Mouse (Mus musculus) testis, adult 2 months (tissue): ENCODE results near the gene Epha1. TPM values are rescaled to one million over a fixed set of nuclear protein-coding genes. Genes with fewer than 3 reads are reported as not detected.
A peak's percentile ranks its signal among the peaks of the same experiment; 100 is the strongest.

ENCODE experiments used
- H3K27ac ChIP-seq: fragments of 200-500 bp; 2 replicates; pipeline ENCODE4 v1.5.1; 2012; ENCODE audit warnings: low read depth, low read length; ENCODE audit not compliant: control insufficient read depth, insufficient read depth
- H3K27me3 ChIP-seq: fragments of 200-500 bp; 2 replicates; pipeline ENCODE4 v1.6.1; 2012; ENCODE audit warnings: mild to moderate bottlenecking, low read length, moderate library complexity; ENCODE audit not compliant: control insufficient read depth, insufficient read depth
- H3K36me3 ChIP-seq: fragments of 200-500 bp; 2 replicates; pipeline ENCODE4 v1.6.1; 2012; ENCODE audit warnings: mild to moderate bottlenecking, low read length; ENCODE audit not compliant: control insufficient read depth, insufficient read depth
- H3K4me1 ChIP-seq: fragments of 200-500 bp; 2 replicates; pipeline ENCODE4 v1.6.1; 2012; ENCODE audit warnings: low read length; ENCODE audit not compliant: control insufficient read depth, insufficient read depth
- H3K4me3 ChIP-seq: fragments of 200-500 bp; 2 replicates; pipeline ENCODE4 v1.5.1; 2012; ENCODE audit warnings: low read depth, mild to moderate bottlenecking, low read length, moderate library complexity, mixed read lengths; ENCODE audit not compliant: control insufficient read depth
- CTCF ChIP-seq: fragments of 200-500 bp; IDR thresholded peaks from 2 replicates; pipeline ENCODE4 v1.5.1; 2012; ENCODE audit warnings: low read depth, mild to moderate bottlenecking, inconsistent platforms, low read length, moderate library complexity; ENCODE audit not compliant: control insufficient read depth, insufficient read depth, insufficient replicate concordance
- POLR2A ChIP-seq: fragments of 200-500 bp; IDR thresholded peaks from 2 replicates; pipeline ENCODE4 v1.6.1; 2012; ENCODE audit warnings: low read depth, mild to moderate bottlenecking, inconsistent platforms, low read length, moderate library complexity; ENCODE audit not compliant: control insufficient read depth
- polyA plus RNA-seq: library from polyadenylated mRNA; depleted of rRNA; stranded (reverse); fragments of >200 nt; gene quantifications from 2 replicates; pipeline ENCODE4 v1.2.3, GENCODE M21; 2012

The Epha1 gene
- polyA plus RNA-seq, 1 experiment: 0.30 TPM

GRCm38 (mm10) chr6:42380416-42381144, 7.5 kb upstream of the Epha1 start:
- no peak overlapping the region for H3K4me3 ChIP-seq
- H3K36me3 ChIP-seq: no peaks in the 10 kb centered on the region
- no peak overlapping the region for H3K27ac ChIP-seq
- no peaks in the 10 kb centered on the region for H3K27me3 ChIP-seq
- peaks cover 2% of the 10 kb centered on the region; the same call in 1 of the 2 replicates for H3K4me1 ChIP-seq
- TF ChIP-seq POLR2A: no peak
- no peak for TF ChIP-seq CTCF

- no peaks in the 10 kb centered on the region for H3K36me3 ChIP-seq
Observed at GRCm38 (mm10) chr6:42379551-42379950, 6.5 kb upstream of the Epha1 start.

GRCm38 (mm10) chr6:42377280-42377679, 4.2 kb upstream of the Epha1 start:
- peak overlapping the region; percentile 38; the same call in 1 of the 2 replicates for H3K4me3 ChIP-seq
- peaks cover 12% of the 10 kb centered on the region for H3K4me1 ChIP-seq
- H3K27ac ChIP-seq: no peak overlapping the region
- TF ChIP-seq CTCF: no peak
- TF ChIP-seq POLR2A: no peak
- no peaks in the 10 kb centered on the region for H3K27me3 ChIP-seq
- H3K36me3 ChIP-seq: no peaks in the 10 kb centered on the region

More at GRCm38 (mm10) chr6:42379551-42379950, 6.5 kb upstream of the Epha1 start:
- H3K4me1 ChIP-seq: peaks cover 2% of the 10 kb centered on the region; the same call in 1 of the 2 replicates
- H3K4me3 ChIP-seq: no peak overlapping the region
- no peak for TF ChIP-seq CTCF
- TF ChIP-seq POLR2A: no peak
- H3K27ac ChIP-seq: no peak overlapping the region
- H3K27me3 ChIP-seq: no peaks in the 10 kb centered on the region

- Histone ChIP-seq H3K4me3 (no peak overlapping the region), H3K36me3 (no peaks in the 10 kb centered on the region), H3K27ac (no peak overlapping the region), H3K4me1 (peaks cover 10% of the 10 kb centered on the region), H3K27me3 (no peaks in the 10 kb centered on the region)
- no peak for TF ChIP-seq POLR2A
Observed at GRCm38 (mm10) chr6:42376504-42377019, 3.5 kb upstream of the Epha1 start.

- no peak overlapping the region for H3K4me3 ChIP-seq
- H3K27me3 ChIP-seq: no peaks in the 10 kb centered on the region
- H3K36me3 ChIP-seq: no peaks in the 10 kb centered on the region
- TF ChIP-seq POLR2A (no peak), CTCF (no peak)
- peaks cover 10% of the 10 kb centered on the region for H3K4me1 ChIP-seq
- no peak overlapping the region for H3K27ac ChIP-seq
Observed at GRCm38 (mm10) chr6:42376016-42376415, 2.9 kb upstream of the Epha1 start.

- Histone ChIP-seq H3K36me3 (no peaks in the 10 kb centered on the region), H3K27ac (no peak overlapping the region), H3K27me3 (no peaks in the 10 kb centered on the region), H3K4me1 (peaks cover 10% of the 10 kb centered on the region), H3K4me3 (no peak overlapping the region)
- TF ChIP-seq POLR2A: no peak
- TF ChIP-seq CTCF: no peak
Observed at GRCm38 (mm10) chr6:42375131-42375530, 2.1 kb upstream of the Epha1 start.

GRCm38 (mm10) chr6:42374701-42375100, 1.6 kb upstream of the Epha1 start:
- TF ChIP-seq POLR2A: no peak
- TF ChIP-seq CTCF: no peak
- H3K4me3 ChIP-seq: no peak overlapping the region
- H3K27me3 ChIP-seq: no peaks in the 10 kb centered on the region
- no peaks in the 10 kb centered on the region for H3K36me3 ChIP-seq
- no peak overlapping the region for H3K27ac ChIP-seq
- peaks cover 10% of the 10 kb centered on the region for H3K4me1 ChIP-seq
